Mouse (Mus musculus) G1E-ER4 (cell line): ENCODE measurements around the gene Iffo1. TPM values are rescaled to one million over a fixed set of nuclear protein-coding genes. Genes with fewer than 3 reads are reported as not detected.

Experiments used
- GATA1 ChIP-seq: IDR thresholded peaks from one replicate; pipeline ENCODE4 v1.8.0; 2012; ENCODE audit warnings: low read length, inconsistent platforms
- polyA plus RNA-seq: library from polyadenylated mRNA; stranded (reverse); fragments of >175 nt; gene quantifications from 2 replicates; pipeline ENCODE4 v1.2.3, GENCODE M21; 2012

The Iffo1 gene
- polyA plus RNA-seq, 1 experiment, result 29.7 TPM

GRCm38 (mm10) chr6:125195541-125196075 is 50.6 kb downstream of the Iffo1 start:
- TF ChIP-seq GATA1, result no peak

- TF ChIP-seq GATA1, result no peak
Measured at GRCm38 (mm10) chr6:125196301-125196700, 51.3 kb downstream of the Iffo1 start.

GRCm38 (mm10) chr6:125197166-125197565 is 52.1 kb downstream of the Iffo1 start:
- TF ChIP-seq GATA1, result no peak

- TF ChIP-seq GATA1, result no peak
Measured at GRCm38 (mm10) chr6:125210436-125210835, 65.4 kb downstream of the Iffo1 start.

Other genes starting within 250 kb of the Iffo1 start
- gene Lag3, start 233.5 kb upstream of the Iffo1 start, polyA plus RNA-seq, result not detected in 2 replicates
- gene Ptms, start 225.1 kb upstream of the Iffo1 start, polyA plus RNA-seq, result 116 and 155 TPM in 2 replicates
- 344 and 363 TPM in 2 replicates for gene Mlf2, start 213.9 kb upstream of the Iffo1 start, polyA plus RNA-seq
- 93.0 and 105 TPM in 2 replicates for gene Cops7a, start 179.7 kb upstream of the Iffo1 start, polyA plus RNA-seq
- gene Pianp, start 148.5 kb upstream of the Iffo1 start, polyA plus RNA-seq, result not detected in 2 replicates
- 59.3 and 76.3 TPM in 2 replicates for gene Zfp384, start 136.1 kb upstream of the Iffo1 start, polyA plus RNA-seq
- gene Ing4, start 105.5 kb upstream of the Iffo1 start, polyA plus RNA-seq, result 15.9 and 16.1 TPM in 2 replicates
- 3.0 and 4.4 TPM in 2 replicates for gene Acrbp, start 95.6 kb upstream of the Iffo1 start, polyA plus RNA-seq
- gene Lpar5, start 77.3 kb upstream of the Iffo1 start, polyA plus RNA-seq, result 0.81 and 1.7 TPM in 2 replicates
- gene Chd4, start 49.3 kb upstream of the Iffo1 start, polyA plus RNA-seq, result 194 and 228 TPM in 2 replicates
- 49.3 and 104 TPM in 2 replicates for gene Nop2, start 13.3 kb upstream of the Iffo1 start, polyA plus RNA-seq
- 12,939 and 20,956 TPM in 2 replicates for gene Gapdh, start 21.2 kb downstream of the Iffo1 start, polyA plus RNA-seq
- gene Ncapd2, start 46.5 kb downstream of the Iffo1 start, polyA plus RNA-seq, result 265 and 289 TPM in 2 replicates
- 176 and 228 TPM in 2 replicates for gene Mrpl51, start 46.6 kb downstream of the Iffo1 start, polyA plus RNA-seq
- 2.3 and 3.1 TPM in 2 replicates for gene Vamp1, start 70.3 kb downstream of the Iffo1 start, polyA plus RNA-seq
- gene Tapbpl, start 86.6 kb downstream of the Iffo1 start, polyA plus RNA-seq, result 1.9 and 2.2 TPM in 2 replicates
- not detected in 2 replicates for gene Cd27, start 91.8 kb downstream of the Iffo1 start, polyA plus RNA-seq
- gene Tuba3a, start 140.8 kb downstream of the Iffo1 start, polyA plus RNA-seq, result not detected in 2 replicates
- gene Ltbr, start 168.6 kb downstream of the Iffo1 start, polyA plus RNA-seq, result not detected in 2 replicates
- gene Scnn1a, start 175.4 kb downstream of the Iffo1 start, polyA plus RNA-seq, result not detected in 2 replicates
- gene Tnfrsf1a, start 204.1 kb downstream of the Iffo1 start, polyA plus RNA-seq, result not detected in 2 replicates
- not detected in 2 replicates for gene Plekhg6, start 235.6 kb downstream of the Iffo1 start, polyA plus RNA-seq